Mouse (Mus musculus): ENCODE results near the gene 1700019N19Rik.

The 1700019N19Rik gene

GRCm38 (mm10) chr19:58808864-58809263 lies 14.6 kb upstream of the 1700019N19Rik start:
- in situ Hi-C loops (cut with MboI, MseI), result loop anchor here in 1 of 2 experiments (5.0 kb wide), 1 partner anchor 98 kb away; no protein-coding TSS in a partner anchor

- in situ Hi-C loops (cut with MboI, MseI), result loop anchor here in 1 of 2 experiments (5.0 kb wide), 1 partner anchor 101 kb away; no protein-coding TSS in a partner anchor
These were observed 12.1 kb upstream of the 1700019N19Rik start for GRCm38 (mm10) chr19:58806364-58806763.

GRCm38 (mm10) chr19:58805191-58805779 lies 11.0 kb upstream of the 1700019N19Rik start:
- in situ Hi-C loops (cut with MboI, MseI), result loop anchor here in 1 of 2 experiments (5.0 kb wide), 1 partner anchor 102 kb away; no protein-coding TSS in a partner anchor

- in situ Hi-C loops (cut with MboI, MseI), result no loop called here
These were observed 931 bp upstream of the 1700019N19Rik start for GRCm38 (mm10) chr19:58795114-58795669.

GRCm38 (mm10) chr19:58789194-58789593 lies 5.1 kb downstream of the 1700019N19Rik start:
- in situ Hi-C loops (cut with MboI, MseI), result loop anchor here in 1 of 2 experiments (5.0 kb wide), 1 partner anchor 42 kb away; no protein-coding TSS in a partner anchor

- in situ Hi-C loops (cut with MboI, MseI), result no loop called here
These were observed 10.3 kb downstream of the 1700019N19Rik start for GRCm38 (mm10) chr19:58783938-58784337.

GRCm38 (mm10) chr19:58781566-58781965 lies 12.7 kb downstream of the 1700019N19Rik start:
- in situ Hi-C loops (cut with MboI, MseI), result no loop called here

GRCm38 (mm10) chr19:58776461-58776860 lies 17.8 kb downstream of the 1700019N19Rik start:
- in situ Hi-C loops (cut with MboI, MseI), result no loop called here

GRCm38 (mm10) chr19:58767329-58767728 lies 26.9 kb downstream of the 1700019N19Rik start:
- in situ Hi-C loops (cut with MboI, MseI), result loop anchor here in 1 of 2 experiments (5.0 kb wide), 1 partner anchor 55 kb away; no protein-coding TSS in a partner anchor

GRCm38 (mm10) chr19:58762848-58763541 lies 31.3 kb downstream of the 1700019N19Rik start:
- in situ Hi-C loops (cut with MboI, MseI), result no loop called here

GRCm38 (mm10) chr19:58762316-58762715 lies 31.9 kb downstream of the 1700019N19Rik start:
- in situ Hi-C loops (cut with MboI, MseI), result no loop called here

GRCm38 (mm10) chr19:58759423-58759822 lies 34.8 kb downstream of the 1700019N19Rik start, which contains the start of gene Pnliprp2:
Gene Pnliprp2, plus strand, starts transcription at chr19:58759719.
- in situ Hi-C loops (cut with MboI, MseI), result no loop called here

- in situ Hi-C loops (cut with MboI, MseI), result no loop called here
These were observed 35.4 kb downstream of the 1700019N19Rik start for GRCm38 (mm10) chr19:58758871-58759270.

GRCm38 (mm10) chr19:58751504-58751903 lies 42.8 kb downstream of the 1700019N19Rik start:
- in situ Hi-C loops (cut with MboI, MseI), result no loop called here

GRCm38 (mm10) chr19:58750822-58751221 lies 43.4 kb downstream of the 1700019N19Rik start:
- in situ Hi-C loops (cut with MboI, MseI), result no loop called here

- in situ Hi-C loops (cut with MboI, MseI), result loop anchor here in 1 of 2 experiments (5.0 kb wide), 1 partner anchor 40 kb away; no protein-coding TSS in a partner anchor
These were observed 46.7 kb downstream of the 1700019N19Rik start for GRCm38 (mm10) chr19:58747498-58748000.

- in situ Hi-C loops (cut with MboI, MseI), result no loop called here
These were observed 50.5 kb downstream of the 1700019N19Rik start for GRCm38 (mm10) chr19:58743736-58744135.

GRCm38 (mm10) chr19:58742711-58743110 lies 51.5 kb downstream of the 1700019N19Rik start:
- in situ Hi-C loops (cut with MboI, MseI), result no loop called here

GRCm38 (mm10) chr19:58741036-58741435 lies 53.2 kb downstream of the 1700019N19Rik start:
- in situ Hi-C loops (cut with MboI, MseI), result no loop called here

GRCm38 (mm10) chr19:58738111-58738510 lies 56.1 kb downstream of the 1700019N19Rik start:
- in situ Hi-C loops (cut with MboI, MseI), result no loop called here
